Mouse (Mus musculus) cerebellum, adult 2 months (tissue): ENCODE data around the gene Slc51a.

Experiments used
- CTCF ChIP-seq: fragments of 200-500 bp; IDR thresholded peaks from 2 replicates; pipeline ENCODE4 v1.5.1; 2011; ENCODE audit warnings: low read depth, mild to moderate bottlenecking, control low read depth, low read length, moderate library complexity, borderline replicate concordance; ENCODE audit not compliant: insufficient read depth
- POLR2A ChIP-seq: fragments of 200-500 bp; IDR thresholded peaks from 2 replicates; pipeline ENCODE4 v1.6.1; 2011; ENCODE audit warnings: low read length, control low read depth, borderline replicate concordance; ENCODE audit not compliant: insufficient read depth

DNA sequence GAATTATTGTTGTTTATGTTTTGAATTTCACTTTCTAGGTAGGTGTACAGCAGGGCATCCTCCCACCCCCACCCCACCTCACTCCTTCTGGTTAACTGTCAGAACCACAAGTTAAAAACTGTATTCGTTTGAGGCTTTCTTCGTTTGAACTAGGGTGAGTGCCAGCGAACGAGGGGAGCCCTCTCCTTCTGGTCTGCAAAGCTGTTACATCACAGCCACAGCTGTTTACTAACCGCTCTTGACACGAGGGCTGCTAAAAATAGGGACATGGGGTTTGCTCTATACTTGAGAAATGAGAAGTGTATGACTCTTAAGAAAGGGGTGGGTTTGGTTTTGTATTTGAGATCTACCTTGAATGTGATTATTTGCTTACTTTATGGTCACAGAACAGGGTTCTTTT is 53.6 kb downstream of the Slc51a start:
- TF ChIP-seq POLR2A (no peak), CTCF (no peak)
